Mouse (Mus musculus): ENCODE results near the gene Fuk. TPM values are rescaled to one million over a fixed set of nuclear protein-coding genes. Genes with fewer than 3 reads are reported as not detected.

Gene Fuk
- 7.1 and 8.6 TPM in 2 replicates for polyA plus RNA-seq (2015; fragmentation: Nextera tagmentation; extraction: Ambion mirVana)

DNA sequence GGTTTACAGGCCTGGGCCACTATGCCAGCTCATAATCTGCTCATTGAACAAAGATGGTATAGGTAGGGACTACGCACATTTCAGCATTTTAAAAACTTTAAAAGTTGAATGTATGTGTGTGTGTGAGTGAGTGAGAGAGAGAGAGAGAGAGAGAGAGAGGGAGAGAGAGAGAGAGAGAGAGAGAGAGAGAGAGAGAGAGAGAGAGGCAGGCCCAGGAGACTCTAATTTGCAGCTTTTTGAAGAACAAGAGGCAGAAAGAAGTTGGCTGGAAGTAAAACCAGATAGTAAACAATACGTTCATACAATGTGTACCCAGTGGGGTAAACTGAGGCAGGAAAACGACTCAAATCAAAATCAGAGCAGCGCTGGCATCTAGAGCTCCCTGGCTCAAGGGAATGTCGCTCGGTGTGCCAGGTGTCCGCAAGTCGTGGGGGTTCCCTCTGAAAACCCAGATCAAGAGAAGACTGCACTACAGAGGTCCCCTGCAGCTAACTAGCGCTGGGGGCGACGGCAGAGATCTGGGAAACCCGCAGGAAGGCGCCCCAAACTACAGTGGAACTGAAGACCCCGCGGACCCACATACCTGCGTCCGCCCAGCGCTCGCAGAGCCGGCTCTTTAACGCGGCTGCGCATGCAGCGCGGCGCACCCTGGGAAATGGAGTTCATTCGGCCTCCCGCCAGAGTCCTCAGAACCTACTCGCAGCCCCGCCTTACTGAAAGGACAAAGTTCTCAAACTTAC is at the start of gene Fuk:
Gene Fuk, minus strand, starts transcription at position 650 of the 740 bp plus-strand sequence.
- H3K27me3 ChIP-seq, result no peaks in the 10 kb centered on the region
- peak within 1 kb of the TSS; percentile 65 for H3K4me2 ChIP-seq
- peak; percentile 94 for ATAC-seq (ENCODE audit: low FRiP score, low read depth)
- 3% methylated on average over 30 of the region's 30 CpGs for WGBS
- H3K36me3 ChIP-seq, result peaks cover 7% of the 10 kb centered on the region; the same call in 1 of the 2 replicates
- H3K4me3 ChIP-seq, result peak within 1 kb of the TSS; percentile 54
- H3K9me3 ChIP-seq, result no peaks in the 10 kb centered on the region
- H3K27ac ChIP-seq (replicated peaks), result no peak within 1 kb of the TSS
- H3K9ac ChIP-seq, result peak within 1 kb of the TSS; percentile 65
- peaks cover 3% of the 10 kb centered on the region; the same call in 1 of the 2 replicates for H3K4me1 ChIP-seq (replicated peaks)

DNA sequence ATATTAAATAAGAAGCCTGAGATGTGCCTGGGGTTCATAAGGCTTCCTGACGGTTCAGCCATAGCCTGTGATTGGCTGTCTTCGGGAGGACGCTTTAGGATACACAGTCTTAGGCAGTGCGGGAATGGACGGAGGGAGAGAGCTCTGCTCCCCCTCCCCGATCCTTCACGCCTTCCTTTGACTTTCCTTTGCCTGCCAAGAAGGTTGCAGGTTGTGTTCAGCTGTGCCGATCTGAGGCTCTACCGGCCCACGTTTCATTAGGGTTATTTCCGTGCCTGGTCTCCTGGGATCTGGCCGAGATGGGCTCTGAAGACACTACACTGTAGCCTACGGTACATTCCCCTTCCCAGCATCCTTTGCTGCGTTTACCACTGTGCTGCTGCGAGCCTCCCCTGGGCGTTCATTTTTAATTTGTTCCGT is 47.8 kb upstream of the Fuk start:
- no peaks in the 10 kb centered on the region for H3K27me3 ChIP-seq
- H3K9me3 ChIP-seq, result no peaks in the 10 kb centered on the region
- H3K9ac ChIP-seq, result no peak overlapping the region
- WGBS, result 65% methylated on average over 17 of the region's 17 CpGs
- ATAC-seq (ENCODE audit: low FRiP score, low read depth), result peak; percentile 82
- H3K4me1 ChIP-seq (replicated peaks), result no peaks in the 10 kb centered on the region
- H3K36me3 ChIP-seq, result no peaks in the 10 kb centered on the region; the same call in 1 of the 2 replicates
- peak overlapping the region; percentile 16; the same call in 1 of the 2 replicates for H3K4me2 ChIP-seq
- H3K27ac ChIP-seq (replicated peaks), result peak overlapping the region; percentile 42
- H3K4me3 ChIP-seq, result no peak overlapping the region

DNA sequence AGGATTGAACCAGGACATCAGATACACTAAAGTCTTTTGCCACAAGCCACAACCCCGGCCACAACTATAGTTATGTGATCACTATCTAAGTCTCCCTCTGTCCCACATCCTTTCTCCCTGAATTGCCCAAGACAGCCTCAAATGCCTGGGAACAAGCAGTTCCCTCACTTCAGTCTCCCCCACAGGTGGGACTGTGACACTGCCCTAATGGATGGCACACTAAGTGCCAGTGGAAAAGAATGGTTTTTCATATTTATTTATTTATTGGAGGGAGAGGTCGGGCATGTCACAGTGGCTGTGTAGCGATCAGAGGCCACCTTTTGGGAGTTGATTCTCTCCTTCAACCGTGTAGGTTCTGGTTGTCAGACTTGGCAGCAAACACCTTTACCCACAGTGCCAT is 43.4 kb upstream of the Fuk start:
- H3K9ac ChIP-seq, result no peak overlapping the region
- H3K4me3 ChIP-seq, result no peak overlapping the region
- no peaks in the 10 kb centered on the region for H3K27me3 ChIP-seq
- 81% methylated on average over 4 of the region's 4 CpGs for WGBS
- no peak overlapping the region for H3K4me2 ChIP-seq
- H3K4me1 ChIP-seq (replicated peaks), result peaks cover 7% of the 10 kb centered on the region; the same call in 1 of the 2 replicates
- no peaks in the 10 kb centered on the region for H3K9me3 ChIP-seq
- ATAC-seq (ENCODE audit: low FRiP score, low read depth), result no peak
- H3K36me3 ChIP-seq, result no peaks in the 10 kb centered on the region
- H3K27ac ChIP-seq (replicated peaks), result no peak overlapping the region

DNA sequence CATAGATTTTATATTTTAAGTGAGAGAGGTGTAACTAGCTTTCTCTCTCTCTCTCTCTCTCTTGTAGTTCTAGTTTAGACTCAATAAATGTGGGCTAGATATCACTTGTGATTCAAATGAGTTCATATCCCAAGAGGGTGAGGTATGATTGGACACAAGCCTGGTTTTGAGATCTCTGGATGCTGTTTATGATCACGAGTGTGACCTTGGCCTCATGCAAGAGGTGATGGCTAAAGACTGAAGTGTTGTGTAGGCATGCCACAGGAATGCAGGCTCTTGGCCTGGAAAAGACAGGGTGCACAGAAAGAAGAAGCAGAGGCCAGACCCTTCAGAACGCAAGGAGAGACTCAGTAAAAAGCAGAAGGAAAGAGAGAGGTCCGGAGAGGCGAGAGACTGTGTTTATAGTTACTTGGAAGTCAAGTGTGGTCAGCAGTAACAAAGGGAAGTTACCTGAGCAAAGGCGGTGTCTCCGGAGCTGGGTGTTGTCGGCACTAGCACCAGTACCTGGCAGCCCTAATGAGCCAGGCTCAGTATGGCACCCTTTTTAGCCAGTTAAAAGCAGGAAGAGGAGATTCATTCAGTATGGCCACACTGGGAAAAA is 42.1 kb upstream of the Fuk start:
- no peak for ATAC-seq (ENCODE audit: low FRiP score, low read depth)
- Histone ChIP-seq H3K4me1 (replicated peaks) (peaks cover 7% of the 10 kb centered on the region; the same call in 1 of the 2 replicates), H3K27me3 (no peaks in the 10 kb centered on the region), H3K36me3 (no peaks in the 10 kb centered on the region), H3K4me3 (no peak overlapping the region), H3K9me3 (no peaks in the 10 kb centered on the region), H3K27ac (replicated peaks) (no peak overlapping the region), H3K4me2 (no peak overlapping the region), H3K9ac (0 out of 2 replicates have a peak overlapping the region, but pooled peaks have one; percentile 17)
- WGBS, result 89% methylated on average over 7 of the region's 7 CpGs

DNA sequence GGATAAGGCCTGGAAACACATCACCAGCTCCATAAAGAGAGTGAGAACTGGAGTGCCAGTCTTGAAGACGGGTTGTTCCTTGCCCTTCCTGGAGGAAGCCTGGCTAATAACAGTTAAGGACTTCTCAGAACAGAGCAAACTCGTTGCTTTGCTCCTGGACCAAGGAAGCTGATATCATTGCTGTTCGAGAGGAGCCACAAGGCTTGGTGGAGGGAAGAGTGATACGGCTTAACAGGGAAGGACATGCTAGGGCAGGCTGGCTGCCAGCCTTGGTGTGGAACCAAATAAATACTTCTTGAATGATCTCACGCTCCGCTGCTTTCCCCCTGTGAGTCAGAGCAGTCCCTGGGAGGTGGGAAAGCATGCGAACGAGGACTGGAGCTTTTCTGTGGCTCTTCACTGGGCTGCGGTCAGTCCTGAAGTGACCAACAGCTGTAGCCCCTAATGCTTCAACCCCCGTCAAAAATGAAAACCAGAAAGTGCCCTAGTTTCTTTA is 39.2 kb upstream of the Fuk start:
- Histone ChIP-seq H3K4me3 (no peak overlapping the region), H3K27ac (replicated peaks) (0 out of 2 replicates have a peak overlapping the region, but pooled peaks have one; percentile 26), H3K4me1 (replicated peaks) (peaks cover 12% of the 10 kb centered on the region), H3K36me3 (no peaks in the 10 kb centered on the region), H3K9me3 (no peaks in the 10 kb centered on the region), H3K9ac (no peak overlapping the region), H3K27me3 (no peaks in the 10 kb centered on the region), H3K4me2 (no peak overlapping the region)
- WGBS, result 48% methylated on average over 10 of the region's 10 CpGs
- 0 out of 2 replicates have a peak, but pooled peaks have one; percentile 42 for ATAC-seq (ENCODE audit: low FRiP score, low read depth)

DNA sequence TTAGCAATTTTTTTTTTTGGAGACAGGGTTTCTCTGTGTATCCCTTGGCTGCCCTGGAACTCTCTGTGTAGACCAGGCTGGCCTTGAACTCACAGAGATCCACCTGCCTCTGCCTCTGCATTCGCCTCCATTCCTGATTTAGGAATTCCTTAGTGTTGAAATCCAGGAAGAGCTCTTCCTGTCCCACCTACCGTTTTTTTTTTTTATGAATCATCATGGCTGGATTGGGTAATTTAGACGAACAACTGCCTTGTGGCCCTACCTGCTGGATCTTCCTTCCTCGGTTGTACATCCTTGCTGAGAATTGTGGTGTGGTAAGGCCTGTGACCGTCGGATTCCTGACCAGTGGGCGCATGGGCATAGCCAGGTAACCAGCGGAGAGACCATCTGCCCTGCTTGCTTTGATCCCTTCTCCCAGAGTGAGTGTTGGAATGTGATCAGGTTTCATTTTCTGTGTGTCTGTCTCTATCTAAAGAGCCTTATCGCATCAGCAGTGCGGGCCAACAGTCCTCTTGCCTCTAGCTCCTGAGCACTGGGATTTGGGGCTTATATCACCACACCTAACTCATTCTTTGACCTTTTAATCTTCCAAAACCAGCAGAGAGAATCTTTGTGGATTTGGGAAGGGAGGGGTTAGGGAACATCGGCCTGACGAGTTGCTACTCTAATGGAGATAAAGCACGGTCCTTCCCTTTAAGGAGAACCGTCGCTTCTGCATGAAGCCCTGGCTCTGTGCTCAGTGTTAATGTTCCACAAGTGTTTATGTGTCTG is 38.6 kb upstream of the Fuk start:
- H3K9me3 ChIP-seq, result no peaks in the 10 kb centered on the region
- H3K27ac ChIP-seq (replicated peaks), result no peak overlapping the region
- H3K36me3 ChIP-seq, result no peaks in the 10 kb centered on the region
- H3K4me2 ChIP-seq, result no peak overlapping the region
- ATAC-seq (ENCODE audit: low FRiP score, low read depth), result no peak
- 88% methylated on average over 15 of the region's 15 CpGs for WGBS
- H3K4me3 ChIP-seq, result no peak overlapping the region
- H3K4me1 ChIP-seq (replicated peaks), result peaks cover 12% of the 10 kb centered on the region
- H3K9ac ChIP-seq, result no peak overlapping the region
- H3K27me3 ChIP-seq, result no peaks in the 10 kb centered on the region

DNA sequence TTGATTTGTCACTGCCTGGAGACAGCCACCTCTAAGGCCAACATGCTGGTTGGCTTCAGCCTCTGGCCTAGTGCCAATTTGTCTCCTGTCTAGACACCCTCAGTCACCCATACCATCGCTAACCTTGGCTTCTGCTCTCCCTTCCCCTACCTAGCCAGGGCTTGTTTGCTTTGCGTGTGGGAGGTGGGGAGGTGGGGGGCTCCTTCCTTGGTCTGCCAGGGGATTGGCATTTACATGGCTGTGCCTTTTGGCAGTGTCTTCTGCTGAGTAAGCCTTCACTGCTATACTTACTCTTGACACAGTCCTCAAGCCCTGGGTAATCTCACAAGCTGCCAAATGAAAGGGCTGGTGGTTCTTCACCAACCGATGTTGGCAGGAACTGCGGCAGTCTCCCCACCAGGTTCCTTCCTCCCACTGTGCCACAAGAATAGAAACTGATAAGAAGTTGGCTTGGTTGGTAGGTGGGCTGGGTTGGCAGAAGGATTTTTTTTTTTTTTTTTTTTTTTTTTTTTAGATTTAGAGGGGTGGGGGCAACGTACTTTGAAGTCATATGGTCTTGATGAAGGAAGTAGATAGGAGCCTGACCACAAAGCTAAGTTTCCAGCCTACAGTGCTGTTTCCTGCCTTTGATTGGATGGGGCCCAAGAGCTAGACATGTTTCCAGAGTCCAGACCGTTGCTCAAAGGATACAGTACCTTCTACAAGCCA is 36.7 kb upstream of the Fuk start:
- no peak overlapping the region for H3K27ac ChIP-seq (replicated peaks)
- H3K4me2 ChIP-seq, result no peak overlapping the region
- no peak overlapping the region for H3K4me3 ChIP-seq
- peak; percentile 72 for ATAC-seq (ENCODE audit: low FRiP score, low read depth)
- H3K27me3 ChIP-seq, result no peaks in the 10 kb centered on the region
- no peak overlapping the region for H3K9ac ChIP-seq
- H3K9me3 ChIP-seq, result no peaks in the 10 kb centered on the region
- no peaks in the 10 kb centered on the region for H3K36me3 ChIP-seq
- 65% methylated on average over 6 of the region's 6 CpGs for WGBS
- peaks cover 12% of the 10 kb centered on the region for H3K4me1 ChIP-seq (replicated peaks)

DNA sequence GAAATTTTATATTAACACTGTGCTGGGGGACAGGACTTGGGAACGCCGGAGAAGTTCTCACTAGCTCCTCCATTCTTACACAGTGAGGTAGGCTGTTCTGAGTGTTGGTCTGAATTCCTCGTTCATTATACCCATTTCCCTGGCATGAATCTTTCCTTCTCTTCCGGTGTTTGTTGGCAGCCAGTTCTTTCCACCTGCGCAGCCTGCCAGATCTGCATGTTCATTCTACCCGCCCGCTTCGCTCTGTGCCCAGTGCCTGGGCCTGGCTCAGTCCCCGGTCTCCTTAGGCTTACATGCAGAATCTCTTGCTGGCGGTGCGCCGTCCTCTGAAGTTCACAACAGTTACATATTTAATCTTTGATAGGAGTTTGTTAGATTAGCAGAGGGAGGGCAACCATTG is 33.9 kb upstream of the Fuk start:
- ATAC-seq (ENCODE audit: low FRiP score, low read depth), result no peak
- Histone ChIP-seq H3K4me1 (replicated peaks) (peaks cover 7% of the 10 kb centered on the region), H3K36me3 (no peaks in the 10 kb centered on the region), H3K9ac (no peak overlapping the region), H3K9me3 (no peaks in the 10 kb centered on the region), H3K27me3 (no peaks in the 10 kb centered on the region), H3K27ac (replicated peaks) (no peak overlapping the region), H3K4me2 (no peak overlapping the region), H3K4me3 (no peak overlapping the region)
- WGBS, result 93% methylated on average over 12 of the region's 12 CpGs

DNA sequence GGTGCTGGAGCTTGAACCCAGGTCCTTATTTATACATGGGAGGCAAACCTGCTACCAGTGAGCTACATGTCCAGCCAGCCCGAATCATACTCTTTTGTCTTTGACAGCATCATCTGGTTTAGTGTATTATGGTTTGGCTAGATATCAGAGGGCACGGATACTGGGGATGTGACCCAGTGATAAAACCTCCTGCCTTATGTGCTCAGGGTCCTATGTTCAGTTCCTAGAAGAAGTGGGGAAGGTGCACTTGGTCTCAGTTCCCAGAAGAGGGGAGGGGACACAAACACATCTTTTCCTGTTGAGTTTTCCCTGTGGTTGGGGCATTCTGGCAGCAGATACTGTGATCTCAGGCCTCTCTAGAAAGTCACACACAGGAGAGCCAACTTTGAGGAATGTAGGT is 31.0 kb upstream of the Fuk start:
- Histone ChIP-seq H3K9ac (no peak overlapping the region), H3K4me2 (no peak overlapping the region), H3K36me3 (no peaks in the 10 kb centered on the region), H3K9me3 (no peaks in the 10 kb centered on the region), H3K27ac (replicated peaks) (no peak overlapping the region), H3K4me3 (no peak overlapping the region), H3K4me1 (replicated peaks) (peaks cover 3% of the 10 kb centered on the region; the same call in 1 of the 2 replicates), H3K27me3 (no peaks in the 10 kb centered on the region)
- WGBS, result 88% methylated on average over 2 of the region's 2 CpGs
- no peak for ATAC-seq (ENCODE audit: low FRiP score, low read depth)

DNA sequence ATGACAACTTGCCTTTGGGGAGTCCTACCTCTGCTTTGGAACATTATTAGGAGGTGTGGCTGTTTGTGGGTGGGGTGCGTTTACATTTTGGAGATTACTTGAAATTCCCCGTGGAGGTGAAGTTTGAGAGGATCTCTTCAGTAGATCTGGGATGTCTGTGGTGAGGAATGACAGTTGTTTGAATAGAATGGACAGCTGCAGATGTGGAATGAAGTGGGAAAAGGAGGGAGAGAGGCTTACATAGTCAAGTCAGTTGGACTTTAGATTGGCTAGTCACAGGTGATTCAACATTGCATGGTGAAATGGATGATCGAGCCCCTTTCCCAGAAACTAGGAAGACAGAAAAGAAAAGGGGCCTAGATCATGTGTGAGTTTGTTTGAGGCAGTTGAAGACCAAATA is 30.2 kb upstream of the Fuk start:
- 93% methylated on average over 3 of the region's 3 CpGs for WGBS
- Histone ChIP-seq H3K27me3 (no peaks in the 10 kb centered on the region), H3K4me2 (no peak overlapping the region), H3K36me3 (no peaks in the 10 kb centered on the region), H3K9ac (no peak overlapping the region), H3K4me3 (no peak overlapping the region), H3K4me1 (replicated peaks) (peaks cover 3% of the 10 kb centered on the region; the same call in 1 of the 2 replicates), H3K27ac (replicated peaks) (no peak overlapping the region), H3K9me3 (no peaks in the 10 kb centered on the region)
- no peak for ATAC-seq (ENCODE audit: low FRiP score, low read depth)

DNA sequence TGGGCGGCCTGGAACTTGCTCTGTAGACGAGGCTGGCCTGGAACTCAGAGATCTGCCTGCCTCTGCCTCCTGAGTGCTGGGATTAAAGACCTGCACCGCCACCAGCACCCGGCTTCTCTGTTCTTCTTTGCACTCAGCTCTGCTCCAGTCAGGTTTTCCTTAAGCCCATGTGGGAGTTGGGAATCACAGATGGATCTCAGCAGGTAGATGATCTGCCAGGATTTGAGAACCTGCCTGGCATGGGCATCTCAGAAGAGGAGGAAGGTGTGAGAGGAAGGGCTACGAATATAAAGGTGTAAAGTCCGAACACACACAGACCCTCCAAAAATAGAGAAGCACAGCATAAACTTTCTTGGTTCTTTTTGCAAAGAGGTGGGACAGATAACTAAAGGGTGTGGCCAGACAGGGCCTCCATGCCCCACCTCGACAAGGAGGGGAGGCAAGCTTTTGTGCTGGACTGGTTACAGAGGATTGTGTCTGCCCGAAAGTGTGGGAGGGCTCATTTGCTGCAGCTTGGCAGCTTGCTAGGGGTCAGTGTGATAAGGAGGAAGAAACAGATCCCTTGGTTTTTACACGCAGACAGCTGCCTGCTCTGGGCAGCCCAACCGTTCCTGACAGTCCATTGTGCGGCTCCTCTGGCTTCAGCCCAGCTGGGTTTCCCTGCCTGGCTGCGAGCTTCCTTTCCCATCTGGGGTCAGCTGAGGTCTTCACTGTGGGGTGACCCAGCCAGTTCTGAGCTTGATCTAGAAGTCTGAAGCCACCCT is 29.1 kb upstream of the Fuk start:
- Histone ChIP-seq H3K4me3 (no peak overlapping the region), H3K4me2 (no peak overlapping the region), H3K4me1 (replicated peaks) (peaks cover 3% of the 10 kb centered on the region; the same call in 1 of the 2 replicates), H3K27me3 (no peaks in the 10 kb centered on the region), H3K9me3 (no peaks in the 10 kb centered on the region), H3K36me3 (no peaks in the 10 kb centered on the region), H3K9ac (no peak overlapping the region), H3K27ac (replicated peaks) (no peak overlapping the region)
- 71% methylated on average over 12 of the region's 12 CpGs for WGBS
- ATAC-seq (ENCODE audit: low FRiP score, low read depth), result no peak

Measured in hindbrain, embryonic 15.5 days (tissue).